Mouse (Mus musculus) frontal cortex, postnatal 25 days (tissue): ENCODE results near the gene Lgals8.

Experiments
- DNase-seq, 2 experiments: peaks; one replicate each; pipeline ENCODE4 v3.0.0; 2022; ENCODE audit warnings: low spot score in 2 of 2

Gene Lgals8

GRCm38 (mm10) chr13:12460881-12461729, 3.6 kb downstream of the Lgals8 start:
- DNase-seq, result peak; percentile 73 to 77

GRCm38 (mm10) chr13:12460443-12460842, 4.3 kb downstream of the Lgals8 start:
- DNase-seq, result peak; percentile 21 to 25

- DNase-seq, result no peak
Observed at GRCm38 (mm10) chr13:12456711-12457110, 8.0 kb downstream of the Lgals8 start.

- DNase-seq, result no peak
Observed at GRCm38 (mm10) chr13:12454686-12455390, 9.9 kb downstream of the Lgals8 start.

GRCm38 (mm10) chr13:12453150-12453549, 11.6 kb downstream of the Lgals8 start:
- no peak for DNase-seq

GRCm38 (mm10) chr13:12442008-12442587, 22.6 kb downstream of the Lgals8 start:
- no peak for DNase-seq

- DNase-seq, result no peak
Observed at GRCm38 (mm10) chr13:12440813-12441212, 23.9 kb downstream of the Lgals8 start.

GRCm38 (mm10) chr13:12439586-12439985, 25.2 kb downstream of the Lgals8 start:
- DNase-seq, result no peak

GRCm38 (mm10) chr13:12433843-12434242, 30.9 kb downstream of the Lgals8 start:
- no peak for DNase-seq

- no peak for DNase-seq
Observed at GRCm38 (mm10) chr13:12428556-12428955, 36.2 kb downstream of the Lgals8 start.

- DNase-seq, result no peak
Observed at GRCm38 (mm10) chr13:12420596-12420995, 44.1 kb downstream of the Lgals8 start.

GRCm38 (mm10) chr13:12412016-12412415, 52.7 kb downstream of the Lgals8 start:
- no peak for DNase-seq

- DNase-seq, result no peak
Observed at GRCm38 (mm10) chr13:12408343-12409066, 56.2 kb downstream of the Lgals8 start.

GRCm38 (mm10) chr13:12395571-12395970, 69.2 kb downstream of the Lgals8 start:
- DNase-seq, result no peak

- peak; percentile 90 to 92 for DNase-seq
Observed at GRCm38 (mm10) chr13:12394609-12395505, 69.9 kb downstream of the Lgals8 start, which contains the start of gene Heatr1. TSS of gene Heatr1 (plus strand) at chr13:12395027.
